Comparison of ENCODE assay signal across 8 mouse cellular contexts in genomic region chr16:43503010-43503635, GRCm38 (mm10).
A peak's percentile ranks its signal among the peaks of the same experiment; 100 is the strongest.
DNase-seq lines count a peak whose midpoint lies in the region; ATAC-seq and TF ChIP-seq lines count a peak whose summit lies in the region.

No protein-coding gene starts in this region.

- H3K36me3 ChIP-seq in heart, embryonic 10.5 days, result no peaks in the 10 kb centered on the region
- H3K36me3 ChIP-seq in embryonic facial prominence, embryonic 13.5 days, result no peaks in the 10 kb centered on the region
- no peaks in the 10 kb centered on the region for H3K36me3 ChIP-seq in intestine, postnatal 0 days (ENCODE audit: control insufficient read depth, insufficient read depth)
- no peaks in the 10 kb centered on the region for H3K36me3 ChIP-seq in neural tube, embryonic 13.5 days

- peak overlapping the region; percentile 61 for H3K4me3 ChIP-seq in heart, embryonic 10.5 days
- H3K4me3 ChIP-seq in embryonic facial prominence, embryonic 13.5 days, result peak overlapping the region; percentile 44
- peak overlapping the region; percentile 22 for H3K4me3 ChIP-seq in intestine, postnatal 0 days (ENCODE audit: low read depth, low read length)
- peak overlapping the region; percentile 60 for H3K4me3 ChIP-seq in neural tube, embryonic 13.5 days

- no peak for ATAC-seq in embryonic facial prominence, embryonic 13.5 days (ENCODE audit: insufficient number of reproducible peaks, insufficient read depth, low FRiP score, low TSS enrichment, low read depth)
- no peak for ATAC-seq in intestine, postnatal 0 days
- ATAC-seq in neural tube, embryonic 13.5 days (ENCODE audit: low read depth), result peak; percentile 93

- peaks cover 33% of the 10 kb centered on the region for H3K4me1 ChIP-seq in heart, embryonic 10.5 days
- peaks cover 18% of the 10 kb centered on the region for H3K4me1 ChIP-seq in embryonic facial prominence, embryonic 13.5 days
- H3K4me1 ChIP-seq in intestine, postnatal 0 days (replicated peaks; ENCODE audit: control insufficient read depth, insufficient read depth, low read length), result no peaks in the 10 kb centered on the region
- peaks cover 61% of the 10 kb centered on the region for H3K4me1 ChIP-seq in neural tube, embryonic 13.5 days (replicated peaks)

- 5% methylated on average over 13 of the region's 13 CpGs for WGBS in heart, embryonic 10.5 days
- WGBS in embryonic facial prominence, embryonic 13.5 days, result 4% methylated on average over 13 of the region's 13 CpGs
- WGBS in intestine, postnatal 0 days, result 13% methylated on average over 13 of the region's 13 CpGs
- WGBS in neural tube, embryonic 13.5 days, result 2% methylated on average over 13 of the region's 13 CpGs

- H3K9ac ChIP-seq in embryonic facial prominence, embryonic 13.5 days, result peak overlapping the region; percentile 72
- peak overlapping the region; percentile 17; the same call in 1 of the 2 replicates for H3K9ac ChIP-seq in intestine, postnatal 0 days (ENCODE audit: low read depth, low read length)
- peak overlapping the region; percentile 95 for H3K9ac ChIP-seq in neural tube, embryonic 13.5 days

- no peaks in the 10 kb centered on the region for H3K9me3 ChIP-seq in heart, embryonic 10.5 days
- H3K9me3 ChIP-seq in embryonic facial prominence, embryonic 13.5 days, result no peaks in the 10 kb centered on the region
- H3K9me3 ChIP-seq in intestine, postnatal 0 days (ENCODE audit: control insufficient read depth), result no peaks in the 10 kb centered on the region
- no peaks in the 10 kb centered on the region for H3K9me3 ChIP-seq in neural tube, embryonic 13.5 days

- H3K27me3 ChIP-seq in heart, embryonic 10.5 days (ENCODE audit: insufficient read depth, poor library complexity, severe bottlenecking), result no peaks in the 10 kb centered on the region
- peaks cover 6% of the 10 kb centered on the region; the same call in 1 of the 2 replicates for H3K27me3 ChIP-seq in embryonic facial prominence, embryonic 13.5 days
- H3K27me3 ChIP-seq in intestine, postnatal 0 days (replicated peaks; ENCODE audit: control insufficient read depth, insufficient read depth, low read length), result no peaks in the 10 kb centered on the region
- H3K27me3 ChIP-seq in neural tube, embryonic 13.5 days, result no peaks in the 10 kb centered on the region

- intact Hi-C loops in heart, postnatal 14 days (cut with DNase I), result loop anchor here (5.0 kb wide), 1 partner anchor 36 kb away; no protein-coding TSS in a partner anchor

- TF ChIP-seq CTCF in intestine, postnatal 0 days (IDR thresholded peaks at IDR 0.05; ENCODE audit: low read depth), result no peak

- DNase-seq in heart, embryonic 10.5 days (ENCODE audit: low spot score), result peak; percentile 77
- DNase-seq in heart, postnatal 14 days, result no peak
- peak; percentile 72 for DNase-seq in MEL-GATA-1-ER (ENCODE audit: extremely low read depth, low read depth)
- DNase-seq in urinary bladder, postnatal 14 days (ENCODE audit: low spot score), result no peak
- no peak for DNase-seq in gastrocnemius, postnatal 10 days

- peak overlapping the region; percentile 84 for H3K4me2 ChIP-seq in embryonic facial prominence, embryonic 13.5 days
- peak overlapping the region; percentile 54 for H3K4me2 ChIP-seq in intestine, postnatal 0 days (replicated peaks; ENCODE audit: low read depth)
- peak overlapping the region; percentile 82 for H3K4me2 ChIP-seq in neural tube, embryonic 13.5 days

- peak overlapping the region; percentile 91 for H3K27ac ChIP-seq in heart, embryonic 10.5 days
- no peak overlapping the region for H3K27ac ChIP-seq in embryonic facial prominence, embryonic 13.5 days
- H3K27ac ChIP-seq in intestine, postnatal 0 days (ENCODE audit: low read depth, low read length), result no peak overlapping the region
- peak overlapping the region; percentile 99 for H3K27ac ChIP-seq in neural tube, embryonic 13.5 days (replicated peaks)

Comparison
In these comparisons a context has a peak if more than half of its experiments do, and no peak if none do; other contexts are left out.
1. DNase-seq: peak in heart, embryonic 10.5 days (single experiment) and MEL-GATA-1-ER (single experiment); none in heart, postnatal 14 days (0 of 2), urinary bladder, postnatal 14 days (single experiment) and gastrocnemius, postnatal 10 days (single experiment).
2. H3K27ac ChIP-seq: peak in heart, embryonic 10.5 days (single experiment) and neural tube, embryonic 13.5 days (single experiment); none in embryonic facial prominence, embryonic 13.5 days (single experiment) and intestine, postnatal 0 days (single experiment).
3. H3K9ac ChIP-seq: peak in every context shown above with its lines; median percentile 95 in neural tube, embryonic 13.5 days; 72 in embryonic facial prominence, embryonic 13.5 days; 17 in intestine, postnatal 0 days.
4. Peak in every context shown above with its lines, with median percentiles within 50 percentile points of each other: H3K4me3 ChIP-seq and H3K4me2 ChIP-seq.